Mouse (Mus musculus) left cerebral cortex, postnatal 10 days (tissue): ENCODE data around the gene Ppp2ca. TPM values are rescaled to one million over a fixed set of nuclear protein-coding genes. Genes with fewer than 3 reads are reported as not detected.
"Not testable (repeated sequence)": the region's sequence is repeated elsewhere in the genome, so short reads cannot be mapped to it uniquely, and the experiment has no call there.

ENCODE experiments used
- DNase-seq, 2 experiments: peaks; one replicate each; pipeline ENCODE4 v3.0.0; 2021 to 2022; ENCODE audit warnings: low spot score in 2 of 2, mixed read lengths in 1 of 2; ENCODE audit errors: extremely low spot score in 1 of 2
- intact Hi-C: fragments of 180-260 bp; cut with DNase I; formaldehyde crosslinking; loops from one replicate; pipeline ENCODE4 v1.15.1; 2025
- microRNA-seq: library from miRNA; unstranded; fragments of <30 nt; microRNA quantifications from one replicate; pipeline ENCODE4 v1.2.0, GENCODE M21; 2022
- total RNA-seq, 2 experiments: library from RNA; stranded (reverse); gene quantifications; 2 replicates each; pipeline ENCODE4 v1.2.3; 2021

The Ppp2ca gene
- total RNA-seq, 2 experiments from 2014 or later, result 145 to 149 TPM

GRCm38 (mm10) chr11:52127169-52127568 is 28.7 kb downstream of the Ppp2ca start:
- DNase-seq, result no peak
- intact Hi-C loops, result no loop called here

- no peak for DNase-seq
- intact Hi-C loops, result no loop called here
These were observed 29.3 kb downstream of the Ppp2ca start for GRCm38 (mm10) chr11:52127760-52128159.

- intact Hi-C loops, result no loop called here
- peak in 1 of 2 experiments; percentile 15 for DNase-seq
These were observed 30.0 kb downstream of the Ppp2ca start for GRCm38 (mm10) chr11:52128316-52129061.

- intact Hi-C loops, result no loop called here
These were observed 30.7 kb downstream of the Ppp2ca start for GRCm38 (mm10) chr11:52129171-52129570.

GRCm38 (mm10) chr11:52129621-52130450 is 31.4 kb downstream of the Ppp2ca start:
- peak; percentile 57 to 77 for DNase-seq
- intact Hi-C loops, result no loop called here

More at GRCm38 (mm10) chr11:52129171-52129570, 30.7 kb downstream of the Ppp2ca start:
- DNase-seq, result peak in 1 of 2 experiments; percentile 18

GRCm38 (mm10) chr11:52130451-52131068 is 32.1 kb downstream of the Ppp2ca start:
- no peak for DNase-seq
- intact Hi-C loops, result no loop called here

- intact Hi-C loops, result loop anchor here (2.0 to 5.0 kb wide), 2 partner anchors 77 to 199 kb away; no protein-coding TSS in a partner anchor
- DNase-seq, result peak; percentile 49 to 52
These were observed 45.2 kb downstream of the Ppp2ca start for GRCm38 (mm10) chr11:52143675-52144074.

- intact Hi-C loops, DNase-seq: not testable (repeated sequence)
These were observed 46.9 kb downstream of the Ppp2ca start, which contains the start of gene Olfr1373 for GRCm38 (mm10) chr11:52145428-52145827. Gene Olfr1373, minus strand, starts transcription at chr11:52145528.

- peak in 1 of 2 experiments; percentile 69 for DNase-seq
- intact Hi-C loops, result no loop called here
These were observed 65.4 kb downstream of the Ppp2ca start for GRCm38 (mm10) chr11:52163926-52164325.

GRCm38 (mm10) chr11:52167126-52167525 is 68.6 kb downstream of the Ppp2ca start:
- no peak for DNase-seq
- intact Hi-C loops, result no loop called here

- intact Hi-C loops, DNase-seq: not testable (repeated sequence)
These were observed 69.4 kb downstream of the Ppp2ca start for GRCm38 (mm10) chr11:52167901-52168302.

GRCm38 (mm10) chr11:52168461-52168860 is 70.0 kb downstream of the Ppp2ca start:
- no peak for DNase-seq
- intact Hi-C loops, result no loop called here

Small RNA genes lying within 50 kb of the gene (microRNA-seq; reads per million reads assigned to microRNA genes)
- gene Gm24157 (not detected), gene Mir3061 (23.0 reads per million, percentile 42 among the genes with 10 or more reads in this experiment)

Other genes with a start within 250 kb of the Ppp2ca start
- gene Jade2, start 241.0 kb upstream of the Ppp2ca start, total RNA-seq, result 1 to 10 TPM; 6.7 to 8.2 TPM
- 10 to 100 TPM; 40.9 to 41.6 TPM for gene Cdkn2aipnl, start 131.0 kb upstream of the Ppp2ca start, total RNA-seq
- gene Ube2b, start 97.9 kb upstream of the Ppp2ca start, total RNA-seq, result 100 to 1,000 TPM; 158 to 169 TPM
- gene Cdkl3, start 94.5 kb upstream of the Ppp2ca start, total RNA-seq, result 10 to 100 TPM; 20.4 to 20.7 TPM
- not detected for gene Olfr1373, start 46.8 kb downstream of the Ppp2ca start, total RNA-seq
- gene Olfr1371, start 115.3 kb downstream of the Ppp2ca start, total RNA-seq, result not detected
- gene Skp1a, start 133.3 kb downstream of the Ppp2ca start, total RNA-seq, result 100 to 1,000 TPM; 499 to 514 TPM
- gene Tcf7, start 184.3 kb downstream of the Ppp2ca start, total RNA-seq, result 1 to 10 TPM; 6.0 to 6.7 TPM